Mouse (Mus musculus): Measurements from ENCODE around the gene Nudt16l1. TPM values are rescaled to one million over a fixed set of nuclear protein-coding genes. Genes with fewer than 3 reads are reported as not detected.

The Nudt16l1 gene
- total RNA-seq, 2 experiments from 2014 or later, result 23.3 to 23.8 TPM

DNA sequence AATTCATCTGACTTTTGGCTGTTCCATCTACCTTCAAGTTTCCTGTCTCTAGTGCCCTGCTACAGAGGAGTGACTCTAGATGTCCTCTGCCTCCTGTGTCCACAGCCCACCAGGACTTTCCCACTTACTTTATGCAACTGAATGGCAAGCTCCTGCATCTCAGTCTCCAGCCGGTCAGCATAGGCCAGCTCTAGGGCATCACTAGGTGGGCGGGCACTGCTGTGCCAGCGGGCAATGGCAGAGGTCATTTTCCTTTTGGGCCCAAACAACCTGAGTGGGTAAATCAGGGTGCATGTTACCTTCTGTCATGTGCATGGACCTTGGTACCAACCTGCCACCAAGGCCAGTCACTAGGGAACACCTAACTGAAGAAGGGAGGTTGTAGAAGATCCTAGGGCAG, 4.9 kb downstream of the Nudt16l1 start:
- intact Hi-C loops (cut with DNase I; ENCODE audit: low total_unique reads), result no loop called here
- DNase-seq, result no peak

DNA sequence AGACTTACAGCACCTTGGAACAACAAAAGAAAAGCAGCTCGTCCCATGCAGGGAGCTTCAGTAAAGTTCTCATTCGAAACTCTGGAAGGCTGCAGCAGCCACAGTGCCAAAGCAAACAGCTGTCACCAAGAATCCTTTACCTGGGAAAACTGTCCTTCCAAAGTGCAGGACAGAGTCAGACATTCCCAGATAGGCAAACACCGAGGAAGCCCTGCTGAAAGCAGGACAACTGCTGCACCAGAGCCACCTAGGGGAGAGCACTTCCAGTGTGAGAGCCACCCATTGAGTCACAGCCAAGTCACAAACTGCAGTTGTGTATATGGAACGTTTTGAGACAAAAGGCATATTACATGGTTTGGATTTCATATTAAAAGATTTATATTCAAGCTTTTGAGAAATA, 6.9 kb downstream of the Nudt16l1 start:
- intact Hi-C loops (cut with DNase I; ENCODE audit: low total_unique reads), result no loop called here

DNA sequence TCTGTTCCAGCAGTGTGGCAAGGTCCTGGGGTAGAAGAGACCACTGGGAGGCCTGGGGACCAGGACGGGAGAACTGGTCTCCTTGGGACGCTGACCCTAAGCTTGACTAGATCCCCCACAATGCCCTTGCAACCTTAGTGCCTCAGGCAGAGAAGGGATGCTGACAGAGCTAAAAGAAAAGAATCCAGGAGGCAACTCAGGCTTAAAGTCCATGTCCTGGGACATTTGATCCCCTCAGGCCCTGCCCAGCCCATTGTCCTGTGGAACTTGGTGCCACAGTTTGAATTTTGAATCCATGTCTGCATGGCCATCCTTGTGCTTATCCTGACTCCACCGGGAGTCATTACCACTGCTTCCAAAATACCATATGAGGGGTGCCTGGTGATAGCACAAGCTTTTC, 7.6 kb downstream of the Nudt16l1 start:
- DNase-seq, result no peak
- intact Hi-C loops (cut with DNase I; ENCODE audit: low total_unique reads), result no loop called here

More for the DNA sequence above, 6.9 kb downstream of the Nudt16l1 start:
- no peak for DNase-seq

DNA sequence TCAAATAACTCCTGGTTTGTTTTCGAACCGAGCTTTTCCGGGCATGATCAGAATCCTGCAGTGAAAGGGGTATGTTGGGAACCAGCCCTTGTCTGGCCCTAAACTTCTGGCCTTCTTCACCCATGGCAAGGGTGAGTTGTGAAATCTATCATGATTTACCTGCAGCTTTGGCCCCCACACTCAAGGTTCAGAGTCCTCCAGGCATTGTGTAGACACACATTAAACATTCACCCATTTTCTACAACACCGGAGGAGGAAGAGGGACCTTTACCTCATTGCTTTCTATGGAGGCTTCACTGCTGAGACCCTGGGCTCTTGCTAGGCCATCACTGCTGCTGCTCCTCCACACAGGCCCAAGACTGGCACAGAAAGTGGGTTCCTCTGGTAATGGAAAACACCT, 8.8 kb downstream of the Nudt16l1 start:
- intact Hi-C loops (cut with DNase I; ENCODE audit: low total_unique reads), result no loop called here
- no peak for DNase-seq

DNA sequence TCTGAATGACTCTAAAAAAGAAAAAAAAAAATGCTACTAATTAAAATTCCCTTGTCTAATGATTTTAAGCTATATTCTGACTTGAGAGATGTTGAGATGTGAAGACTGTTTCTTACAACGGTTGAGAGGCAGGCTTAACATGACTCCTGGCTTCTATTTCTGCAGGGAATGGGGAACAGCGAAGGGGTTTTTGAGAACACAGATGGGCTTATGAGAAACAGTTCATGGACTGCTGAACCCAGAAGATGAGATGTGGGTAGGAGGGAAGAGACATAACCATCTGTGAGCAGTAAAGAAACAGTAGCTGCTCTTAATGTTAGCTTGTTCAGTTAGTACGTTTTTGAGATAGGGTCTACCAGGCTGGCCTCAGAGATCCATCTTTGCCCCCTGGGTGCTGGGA, 18.0 kb downstream of the Nudt16l1 start:
- no peak for DNase-seq
- intact Hi-C loops (cut with DNase I; ENCODE audit: low total_unique reads), result no loop called here

DNA sequence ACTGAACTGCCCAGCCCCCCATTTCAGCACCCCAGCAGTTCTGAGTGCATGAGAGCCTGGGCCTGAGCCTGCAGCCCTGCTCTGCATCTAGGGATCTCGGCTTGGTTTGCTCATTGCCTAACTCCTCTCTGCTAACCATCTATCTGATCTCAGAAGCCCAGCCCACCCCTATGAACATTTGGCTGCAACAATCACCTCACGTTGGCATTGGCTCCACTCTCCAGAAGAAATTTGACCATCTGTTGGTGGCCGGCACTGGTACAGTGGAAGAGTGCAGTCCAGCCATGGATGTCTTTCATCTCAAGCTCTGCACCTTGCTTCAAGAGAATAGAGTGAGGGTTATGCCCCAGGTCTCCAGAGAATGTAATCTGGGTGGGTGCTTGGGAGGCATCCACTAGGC, 18.9 kb downstream of the Nudt16l1 start:
- intact Hi-C loops (cut with DNase I; ENCODE audit: low total_unique reads), result no loop called here
- DNase-seq, result no peak

DNA sequence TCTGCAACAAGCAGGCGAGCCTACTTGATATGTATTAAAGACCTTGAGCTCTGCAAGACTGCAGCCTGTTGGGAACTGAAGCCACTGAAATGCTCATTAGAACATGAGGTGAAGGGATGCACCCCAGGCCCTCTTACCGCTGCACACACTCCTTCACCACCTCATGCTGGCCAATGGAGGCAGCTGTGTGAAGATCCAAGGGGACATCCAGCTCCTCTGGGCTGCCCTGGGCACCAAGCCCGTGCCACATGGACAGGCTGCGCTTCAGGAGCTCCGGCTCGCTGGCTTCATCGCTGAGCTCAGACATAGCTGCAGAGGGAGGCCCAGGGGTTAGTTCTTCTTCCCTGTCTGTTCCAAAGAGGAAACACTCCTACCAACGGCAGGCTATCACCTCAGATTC, 21.7 kb downstream of the Nudt16l1 start:
- no peak for DNase-seq
- intact Hi-C loops (cut with DNase I; ENCODE audit: low total_unique reads), result no loop called here

DNA sequence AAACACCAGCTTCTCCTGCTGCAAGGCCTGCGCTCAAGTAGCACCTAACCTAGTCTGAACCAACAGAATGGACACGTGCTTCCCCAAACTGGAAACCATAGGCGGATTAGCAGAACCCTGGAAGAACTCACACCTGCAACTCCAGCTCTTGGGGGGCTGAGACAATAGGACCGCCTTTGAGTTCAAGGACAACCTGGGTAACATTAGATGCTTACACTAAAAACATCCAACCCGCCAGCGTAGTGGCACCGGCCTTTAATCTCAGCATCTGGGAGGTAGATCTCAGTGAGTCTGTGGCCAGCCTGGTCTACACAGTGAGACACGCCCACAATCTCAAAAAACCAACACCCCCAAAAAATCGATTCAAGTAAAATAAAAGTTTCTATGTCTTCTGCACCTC, 24.8 kb downstream of the Nudt16l1 start:
- no peak for DNase-seq
- intact Hi-C loops (cut with DNase I; ENCODE audit: low total_unique reads), result no loop called here

DNA sequence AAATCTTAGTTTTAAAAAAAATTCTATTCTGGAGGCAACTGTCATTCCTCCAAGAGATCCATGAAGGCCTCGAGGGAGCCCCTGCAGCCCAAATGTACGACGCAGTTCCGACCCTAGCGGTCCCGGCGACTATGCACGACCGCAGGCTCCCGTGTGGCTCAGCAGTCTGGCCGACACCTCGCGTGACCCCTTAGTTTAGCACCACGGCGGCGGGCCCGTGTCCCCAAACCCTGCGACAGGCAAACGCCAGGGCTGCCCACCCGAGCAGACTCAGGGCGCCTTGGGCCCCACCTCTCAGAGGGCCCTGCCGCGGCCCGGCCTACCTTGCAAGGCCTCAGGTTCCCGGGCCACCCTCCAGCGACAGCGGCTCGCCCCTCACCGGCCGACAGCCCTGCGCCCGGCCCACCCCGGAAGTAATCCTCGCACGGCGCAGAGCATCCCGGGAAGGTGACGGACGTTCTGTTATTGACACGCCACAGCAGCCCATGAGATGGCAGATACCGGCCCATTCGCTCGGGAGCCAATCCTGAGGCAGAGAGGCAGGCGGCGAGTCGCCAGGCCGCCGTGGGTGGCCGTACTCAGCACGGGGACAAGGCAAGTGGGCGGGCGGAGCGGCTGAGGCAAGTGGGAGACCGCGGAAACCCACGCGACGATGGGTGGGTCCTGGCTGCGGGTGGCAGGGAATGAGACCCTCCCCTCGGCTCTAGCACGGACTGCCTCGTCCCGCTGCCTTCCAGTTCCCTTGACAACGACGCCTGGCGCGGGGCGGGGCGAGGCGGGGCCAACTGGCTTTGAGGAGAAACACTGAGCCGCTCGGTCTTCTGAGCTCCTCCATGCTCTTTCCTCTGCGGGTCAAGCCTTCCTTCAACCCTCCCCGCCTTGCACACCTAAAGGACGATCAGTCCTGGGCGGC, 25.5 kb downstream of the Nudt16l1 start, which contains the start of gene Anks3:
Gene Anks3, minus strand, starts transcription at position 409 of the 913 bp plus-strand sequence.
- DNase-seq, result peak; percentile 98
- intact Hi-C loops (cut with DNase I; ENCODE audit: low total_unique reads), result no loop called here

DNA sequence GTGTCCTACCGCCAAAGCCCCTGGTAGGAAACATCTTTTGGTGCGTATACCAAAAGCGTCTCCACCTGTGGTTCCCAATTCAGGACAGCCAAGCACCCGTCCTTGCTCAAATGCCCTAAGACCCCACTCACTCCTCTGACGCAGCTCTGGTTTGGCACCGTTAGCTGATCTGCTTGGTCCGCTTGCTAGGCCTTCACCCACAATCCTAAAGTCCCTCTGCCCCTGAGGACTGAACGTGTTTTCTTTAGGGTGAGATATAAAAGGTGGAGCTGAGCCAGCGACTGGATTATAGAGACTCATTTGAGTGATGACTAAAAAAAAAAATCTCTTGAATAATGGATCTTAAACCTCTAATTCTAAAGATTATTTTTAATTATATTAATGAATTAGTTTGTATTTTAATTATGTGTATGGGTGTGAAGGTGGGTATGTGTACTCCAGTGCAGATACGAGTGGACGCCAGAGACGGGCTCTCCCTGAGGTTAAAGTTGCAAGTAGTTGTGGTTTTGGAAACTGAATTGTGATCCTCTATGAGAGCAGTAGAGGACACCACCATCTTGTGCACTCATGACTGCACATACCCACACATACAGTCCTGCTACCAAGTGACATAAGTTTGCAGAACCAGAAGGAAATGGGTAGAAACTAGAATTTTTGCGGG, 26.3 kb downstream of the Nudt16l1 start:
- intact Hi-C loops (cut with DNase I; ENCODE audit: low total_unique reads), result no loop called here
- no peak for DNase-seq

DNA sequence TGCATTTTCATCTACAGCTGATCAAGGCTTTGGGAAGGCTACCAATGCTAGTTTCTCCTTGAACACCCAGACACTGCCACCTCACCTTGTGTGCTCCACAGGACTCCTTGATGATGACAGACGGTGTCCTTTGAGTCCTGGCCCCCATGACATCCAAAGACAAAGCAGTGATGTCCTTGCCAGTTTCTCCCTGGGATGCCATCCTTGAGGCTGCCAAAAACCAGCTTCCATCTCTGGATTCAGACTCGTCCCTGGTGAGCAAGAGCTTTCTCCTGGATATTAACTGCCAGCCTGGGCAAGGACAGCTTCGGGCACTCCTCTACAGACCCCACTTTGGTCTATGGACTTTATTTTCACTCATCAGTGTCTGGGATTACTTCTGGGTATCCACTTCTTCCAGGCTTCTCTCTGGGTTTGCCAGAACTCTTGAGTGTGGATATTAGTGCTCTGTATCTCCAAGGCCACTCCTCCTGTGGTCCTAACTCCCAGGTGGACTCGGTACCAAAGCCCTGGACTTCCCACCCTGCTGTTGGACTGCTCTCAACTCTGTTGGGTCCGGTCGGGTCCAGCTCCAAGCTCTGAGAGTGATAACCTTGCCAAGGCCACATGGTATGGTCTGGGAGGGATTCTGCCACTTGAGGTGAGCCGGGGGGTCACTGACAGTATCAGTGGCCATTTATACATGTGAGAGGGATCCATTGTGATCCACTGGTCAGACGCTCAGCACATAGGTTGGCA, 27.0 kb downstream of the Nudt16l1 start:
- no peak for DNase-seq
- intact Hi-C loops (cut with DNase I; ENCODE audit: low total_unique reads), result no loop called here

DNA sequence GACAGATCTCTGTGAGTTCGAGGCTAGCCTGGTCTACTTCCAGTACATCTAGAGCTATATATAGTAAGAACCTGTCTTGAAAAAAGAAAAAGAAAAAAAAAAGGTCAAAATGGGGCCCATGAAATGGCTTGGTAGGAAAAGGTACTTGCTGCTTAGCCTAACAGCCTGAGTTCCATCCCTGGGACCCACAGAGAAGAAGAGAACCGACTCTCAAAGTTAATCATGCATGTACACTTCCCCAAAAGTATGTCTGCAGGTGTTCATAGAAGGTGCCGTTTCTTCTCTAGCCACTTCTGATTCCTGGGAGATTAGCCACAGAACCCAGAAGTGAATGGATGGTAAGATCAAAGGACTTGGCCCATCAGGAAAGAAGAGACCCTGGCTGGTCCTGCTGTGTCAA, 29.9 kb downstream of the Nudt16l1 start:
- intact Hi-C loops (cut with DNase I; ENCODE audit: low total_unique reads), result no loop called here
- DNase-seq, result no peak

DNA sequence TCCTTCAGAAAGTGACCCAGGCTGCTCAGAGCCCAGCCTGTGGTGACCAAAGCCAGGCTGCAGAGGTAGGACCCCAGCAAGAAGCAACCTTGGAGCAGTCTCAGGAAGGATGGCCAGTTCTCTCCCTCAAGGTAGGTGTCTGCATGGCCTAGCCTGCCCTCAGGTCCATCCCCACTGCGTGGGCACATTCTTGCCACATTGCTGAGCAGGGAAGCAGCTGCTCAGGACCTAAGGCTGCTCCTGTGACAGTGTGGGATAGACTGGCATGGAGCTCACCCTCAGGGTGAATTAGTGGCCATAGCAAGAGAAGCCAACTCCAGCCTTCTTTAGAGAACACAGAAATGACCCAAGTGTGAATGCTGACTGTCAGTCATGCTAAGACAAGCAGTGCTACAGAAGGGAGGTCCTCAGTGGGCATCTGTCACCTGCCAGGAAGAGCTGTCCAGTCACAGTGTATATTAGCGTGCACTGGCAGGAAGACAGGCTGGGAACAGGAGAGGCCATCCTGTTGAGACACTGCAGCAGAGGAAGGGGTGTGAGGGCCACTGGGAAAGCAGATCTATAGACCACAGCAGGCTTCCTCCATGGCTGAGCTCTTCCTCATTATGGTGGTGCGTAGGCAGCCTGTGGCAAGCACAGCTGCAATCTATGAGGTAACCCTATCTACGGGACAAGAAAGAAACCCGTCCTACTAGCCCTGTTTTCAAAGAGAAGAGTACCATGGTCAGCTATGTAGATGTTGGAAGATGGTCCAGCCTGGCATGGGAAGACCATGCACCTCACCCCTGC, 30.7 kb downstream of the Nudt16l1 start:
- DNase-seq, result no peak
- intact Hi-C loops (cut with DNase I; ENCODE audit: low total_unique reads), result no loop called here

DNA sequence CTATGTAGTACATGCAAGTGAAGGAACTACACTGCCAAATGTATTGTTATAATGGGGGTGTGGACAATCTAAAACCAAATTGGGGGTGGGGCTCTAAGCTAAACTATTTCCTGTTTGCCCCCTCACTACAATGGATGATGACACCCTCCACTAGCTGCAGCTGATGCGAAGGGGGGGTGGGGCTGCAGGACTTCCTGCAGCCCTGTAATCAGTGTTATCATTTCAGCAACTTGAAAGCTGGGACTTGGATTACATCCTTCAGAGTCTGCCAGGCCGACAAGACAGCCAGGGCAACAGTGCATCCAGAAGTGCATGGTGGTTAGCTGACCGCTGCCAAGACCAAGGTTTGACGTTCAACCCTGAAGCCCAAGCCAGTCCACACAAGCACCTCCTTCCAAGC, 33.1 kb downstream of the Nudt16l1 start:
- intact Hi-C loops (cut with DNase I; ENCODE audit: low total_unique reads), result no loop called here
- DNase-seq, result no peak

DNA sequence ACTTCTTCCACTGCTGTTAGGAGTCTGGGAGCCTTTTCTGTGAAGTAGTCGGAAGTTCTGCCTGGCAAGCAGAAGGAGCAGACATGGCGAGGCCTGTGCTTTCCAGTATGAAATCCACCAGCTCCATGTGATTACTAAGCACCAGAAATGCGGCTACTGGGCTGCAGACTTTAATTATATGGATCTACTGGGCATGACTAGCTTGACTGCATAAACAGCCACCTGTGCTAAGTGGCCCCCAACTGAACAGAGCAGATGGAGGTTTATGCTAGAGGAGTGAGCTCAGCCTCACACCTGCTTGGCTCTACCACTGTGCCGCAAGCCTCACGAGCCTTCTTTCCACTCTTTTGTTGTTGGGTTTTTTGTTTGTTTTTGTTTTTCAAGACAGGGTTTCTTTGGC, 36.0 kb downstream of the Nudt16l1 start:
- DNase-seq, result no peak
- intact Hi-C loops (cut with DNase I; ENCODE audit: low total_unique reads), result no loop called here

DNA sequence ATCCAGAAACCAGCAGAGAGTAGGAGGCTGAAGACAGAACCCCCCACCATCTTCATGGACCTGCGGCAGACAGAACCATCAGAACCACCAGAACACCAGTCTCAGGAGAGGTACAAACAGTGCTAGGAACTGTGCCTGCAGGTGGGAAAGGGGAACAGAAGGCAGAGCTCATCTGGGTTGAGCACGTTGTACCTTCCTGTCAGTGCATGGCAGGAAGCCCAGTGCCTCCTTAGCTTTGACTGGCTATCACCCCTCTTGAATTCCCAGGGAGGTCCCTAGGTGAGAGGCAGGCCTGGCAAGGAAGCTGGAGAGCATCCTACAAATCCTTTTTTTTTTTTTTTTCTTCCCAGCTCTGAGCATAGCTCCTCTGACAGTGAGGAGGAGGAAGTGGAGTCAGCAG, 37.6 kb downstream of the Nudt16l1 start:
- intact Hi-C loops (cut with DNase I; ENCODE audit: low total_unique reads), result no loop called here
- DNase-seq, result no peak

DNA sequence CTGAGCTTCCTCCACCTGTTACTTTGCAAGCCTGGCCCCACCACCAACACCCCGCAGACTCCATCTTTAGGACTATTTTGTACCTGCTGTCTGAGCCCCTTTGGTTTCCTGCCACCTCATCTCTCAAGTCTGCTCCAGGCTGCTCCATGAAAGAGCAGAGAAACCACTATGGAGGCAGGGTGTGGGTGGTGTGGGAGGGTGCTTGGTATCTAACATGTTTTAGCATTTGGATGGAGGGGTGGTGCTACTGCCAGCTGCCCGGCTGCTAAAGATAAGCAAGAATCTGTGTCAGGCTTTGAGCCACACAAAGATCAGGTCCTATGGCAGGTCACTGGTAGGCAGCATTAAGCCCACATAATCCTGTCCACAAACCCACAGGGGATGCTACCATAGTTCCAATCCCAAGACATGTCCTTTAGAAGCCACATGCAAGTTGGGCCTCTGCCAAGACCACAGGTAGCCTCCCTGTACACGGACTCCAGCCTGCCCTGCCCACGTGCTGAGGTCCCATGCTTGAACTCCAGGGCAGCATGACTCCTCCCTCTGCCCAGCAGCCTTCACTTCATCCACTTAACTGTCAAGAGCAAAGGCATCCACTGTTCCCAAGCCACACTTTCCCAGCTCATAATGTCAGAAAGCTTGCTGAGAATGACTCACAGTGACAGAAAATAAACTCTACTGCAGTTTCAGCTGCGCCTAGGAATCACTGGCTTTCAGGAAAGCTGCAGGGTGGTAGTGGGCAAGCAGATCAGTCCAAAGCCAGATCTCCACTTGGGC, 39.9 kb downstream of the Nudt16l1 start:
- intact Hi-C loops (cut with DNase I; ENCODE audit: low total_unique reads), result no loop called here
- DNase-seq, result no peak

DNA sequence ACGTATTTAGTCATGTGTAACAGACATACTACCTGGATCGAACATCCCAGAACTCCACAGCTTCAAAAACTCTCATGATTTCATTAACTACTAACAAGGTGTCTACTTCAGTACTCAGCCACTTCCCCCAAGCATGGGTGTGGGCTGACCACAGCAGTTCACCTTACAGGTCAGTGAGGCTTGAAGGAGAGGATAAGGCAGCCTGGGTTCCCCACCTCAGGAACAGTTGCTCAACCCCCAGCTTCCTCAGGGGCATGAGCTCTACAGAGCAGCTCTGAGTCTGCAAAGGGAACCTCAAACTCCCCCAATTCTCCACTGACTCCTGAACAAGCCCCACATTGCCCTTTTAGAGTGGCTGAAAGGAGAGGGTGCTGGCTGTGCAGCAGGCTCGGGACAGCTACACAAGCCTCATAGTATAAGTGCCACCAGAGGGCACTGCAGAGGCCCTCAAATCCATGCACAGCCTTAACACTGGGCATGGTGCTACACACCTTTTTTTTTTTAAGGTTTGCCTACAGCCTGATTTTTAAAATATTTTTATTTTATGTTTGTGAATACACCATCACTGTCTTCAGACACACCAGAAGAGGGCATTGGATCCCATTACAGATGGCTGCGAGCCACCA, 41.3 kb downstream of the Nudt16l1 start:
- no peak for DNase-seq
- intact Hi-C loops (cut with DNase I; ENCODE audit: low total_unique reads), result loop anchor here (5.0 kb wide), 1 partner anchor 162 kb away; no protein-coding TSS in a partner anchor

Data from gastrocnemius, postnatal 14 days (tissue).